Mouse (Mus musculus): Measurements from ENCODE around the gene Ttyh2.

GRCm38 (mm10) chr11:114649510-114649909 lies 25.7 kb upstream of the Ttyh2 start:
- no peak for TF ChIP-seq EP300 (IDR thresholded peaks at IDR 0.05; ENCODE audit: low read depth)
- no peak for TF ChIP-seq CTCF (IDR thresholded peaks at IDR 0.05; ENCODE audit: low read depth)

Data from heart, postnatal 0 days (tissue).